Comparison of ENCODE assay signal across 34 mouse cellular contexts in the genomic region with DNA sequence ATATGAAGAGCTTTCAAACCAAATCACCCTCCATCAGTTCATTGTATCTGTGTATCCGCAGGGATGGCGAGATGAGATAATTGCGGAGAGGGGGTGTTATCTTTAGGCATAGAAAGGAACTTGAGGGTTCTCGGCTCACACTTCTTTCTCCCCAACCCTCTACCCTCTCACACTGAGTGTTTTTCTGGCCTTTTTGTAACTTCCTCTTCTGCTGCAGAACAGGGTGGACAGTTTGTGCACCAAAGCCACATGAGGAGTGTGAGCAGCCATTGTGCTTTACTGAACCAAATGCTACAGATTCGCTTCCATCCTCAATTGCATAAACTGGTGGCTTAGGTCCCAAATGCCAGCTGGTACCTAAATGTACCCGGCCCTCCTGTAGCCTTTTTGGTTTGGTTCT. TPM values are rescaled to one million over a fixed set of nuclear protein-coding genes. Genes with fewer than 3 reads are reported as not detected.
A peak's percentile ranks its signal among the peaks of the same experiment; 100 is the strongest.
DNase-seq lines count a peak whose midpoint lies in the region; ATAC-seq and TF ChIP-seq lines count a peak whose summit lies in the region.
"Had no signal": no experiment of that assay in that cellular context is flagged by ENCODE, and none has a peak within 500 bp of the region (broad histone marks: within the 10 kb centered on the region; RNA-seq: fewer than 3 reads in every experiment).

No protein-coding gene starts in this region.

- H3K9me3 ChIP-seq in MEL (replicated peaks; ENCODE audit: insufficient read depth, low read length) = no peaks in the 10 kb centered on the region
- H3K9me3 ChIP-seq in intestine, embryonic 16.5 days (ENCODE audit: control insufficient read depth, low read length) = no peaks in the 10 kb centered on the region
- H3K9me3 ChIP-seq: embryonic facial prominence, embryonic 10.5 days; embryonic facial prominence, embryonic 13.5 days; forebrain, embryonic 13.5 days; heart, embryonic 12.5 days; heart, embryonic 15.5 days; hindbrain, embryonic 12.5 days; hindbrain, embryonic 15.5 days had no signal

- peak; percentile 17 for DNase-seq in MEL (ENCODE audit: low read depth, low spot score)
- no peak for DNase-seq in left cerebral cortex, postnatal 14 days (ENCODE audit: low spot score in 2 of 2)
- DNase-seq in right cerebral cortex, postnatal 4 days = no peak
- DNase-seq: adrenal gland, postnatal 10 days; B cell, adult 2 months; cerebellum, adult 11 months; cerebellum, adult 2 months; cerebellum, adult 9-11 months; cerebellum, postnatal 25 days; embryo, embryonic 11 days; gastrocnemius, adult 2 months; gastrocnemius, postnatal 14 days; heart, adult 18-20 months; heart, postnatal 14 days; heart, postnatal 4 days; kidney, adult 11 months had no signal

- no peak for TF ChIP-seq RAD21 in MEL (IDR thresholded peaks at IDR 0.05; ENCODE audit: low read depth, low read length)

- TF ChIP-seq POLR2A in MEL (IDR thresholded peaks at IDR 0.05; ENCODE audit: control insufficient read depth in 1 of 2, insufficient read depth in 1 of 2, low read depth in 1 of 2, low read length in 2 of 2, poor library complexity in 1 of 2) = no peak

- no peaks in the 10 kb centered on the region for H3K79me2 ChIP-seq in MEL (ENCODE audit: control insufficient read depth, insufficient read depth, low read length, poor library complexity)

- H3K27me3 ChIP-seq in MEL (ENCODE audit: control insufficient read depth in 1 of 2, insufficient read depth in 2 of 2, low read length in 2 of 2) = no peaks in the 10 kb centered on the region
- no peaks in the 10 kb centered on the region for H3K27me3 ChIP-seq in intestine, embryonic 16.5 days (replicated peaks; ENCODE audit: control insufficient read depth, insufficient read depth, low read length)
- H3K27me3 ChIP-seq: embryonic facial prominence, embryonic 13.5 days; forebrain, embryonic 13.5 days; heart, embryonic 12.5 days; heart, embryonic 15.5 days; hindbrain, embryonic 12.5 days; hindbrain, embryonic 15.5 days; Patski had no signal

- no peak for TF ChIP-seq CTCF in MEL (IDR thresholded peaks at IDR 0.05 in 2 of 3, conservative IDR thresholded peaks at IDR 0.05 in 1 of 3; ENCODE audit: control insufficient read depth in 1 of 3, insufficient read depth in 1 of 3, low read depth in 2 of 3, low read length in 3 of 3, poor library complexity in 1 of 3, severe bottlenecking in 1 of 3)

- no peak overlapping the region for H3K9ac ChIP-seq in MEL (ENCODE audit: control insufficient read depth, low read depth, low read length, poor library complexity, severe bottlenecking)
- no peak overlapping the region for H3K9ac ChIP-seq in intestine, embryonic 16.5 days (ENCODE audit: low read depth, low read length)
- H3K9ac ChIP-seq: embryonic facial prominence, embryonic 13.5 days; forebrain, embryonic 13.5 days; heart, embryonic 12.5 days; heart, embryonic 15.5 days; hindbrain, embryonic 12.5 days; hindbrain, embryonic 15.5 days had no signal

- H3K36me3 ChIP-seq in MEL (ENCODE audit: control insufficient read depth in 1 of 2, insufficient read depth in 2 of 2, low read length in 2 of 2) = no peaks in the 10 kb centered on the region
- H3K36me3 ChIP-seq in intestine, embryonic 16.5 days (ENCODE audit: control insufficient read depth, insufficient read depth, low read length) = no peaks in the 10 kb centered on the region
- H3K36me3 ChIP-seq: embryonic facial prominence, embryonic 10.5 days; embryonic facial prominence, embryonic 13.5 days; heart, embryonic 12.5 days; heart, embryonic 15.5 days; hindbrain, embryonic 12.5 days; hindbrain, embryonic 15.5 days had no signal

- peak; percentile 70 for ATAC-seq in granulocyte monocyte progenitor cell, adult 5-6 weeks (replicated peaks; ENCODE audit: poor library complexity, severe bottlenecking)
- ATAC-seq in megakaryocyte progenitor cell, adult 5-6 weeks (replicated peaks; ENCODE audit: poor library complexity) = peak; percentile 73
- no peak for ATAC-seq in intestine, embryonic 16.5 days
- ATAC-seq: forebrain, embryonic 13.5 days; forebrain, embryonic 16.5 days; Patski had no signal

- intact Hi-C loops in left cerebral cortex, postnatal 14 days (cut with DNase I) = loop anchor here (5.0 to 10.0 kb wide), 2 partner anchors 184 to 301 kb away; no protein-coding TSS in a partner anchor

- TF ChIP-seq EP300 in MEL (IDR thresholded peaks at IDR 0.05; ENCODE audit: low read depth in 1 of 2, low read length in 2 of 2) = no peak

- H3K4me3 ChIP-seq in MEL (ENCODE audit: control insufficient read depth in 1 of 2, insufficient read depth in 1 of 2, low read depth in 2 of 2, low read length in 2 of 2) = no peak overlapping the region
- H3K4me3 ChIP-seq in intestine, embryonic 16.5 days (ENCODE audit: low read length) = no peak overlapping the region
- H3K4me3 ChIP-seq: embryonic facial prominence, embryonic 10.5 days; embryonic facial prominence, embryonic 13.5 days; erythroblast, embryonic 14.5 days; forebrain, embryonic 13.5 days; gastrocnemius, adult 2 months; heart, embryonic 12.5 days; heart, embryonic 15.5 days; hindbrain, embryonic 12.5 days; hindbrain, embryonic 15.5 days had no signal

- no peak overlapping the region for H3K27ac ChIP-seq in MEL (ENCODE audit: control insufficient read depth, low read depth, low read length)
- no peak overlapping the region for H3K27ac ChIP-seq in intestine, embryonic 16.5 days (ENCODE audit: low read length)
- H3K27ac ChIP-seq: embryonic facial prominence, embryonic 10.5 days; embryonic facial prominence, embryonic 13.5 days; forebrain, embryonic 13.5 days; gastrocnemius, adult 2 months; heart, embryonic 15.5 days; hindbrain, embryonic 12.5 days; hindbrain, embryonic 15.5 days had no signal

- H3K4me2 ChIP-seq in intestine, embryonic 16.5 days (ENCODE audit: low read depth, low read length) = no peak overlapping the region
- H3K4me2 ChIP-seq: embryonic facial prominence, embryonic 13.5 days; forebrain, embryonic 13.5 days; heart, embryonic 12.5 days; heart, embryonic 15.5 days; hindbrain, embryonic 12.5 days; hindbrain, embryonic 15.5 days had no signal

- WGBS in intestine, embryonic 16.5 days = 89% methylated on average over 6 of the region's 6 CpGs

- H3K4me1 ChIP-seq in MEL (ENCODE audit: control insufficient read depth in 1 of 2, insufficient read depth in 2 of 2, low read length in 2 of 2) = 0 out of 4 replicates have a peak, but pooled peaks cover 0 to 3% of the 10 kb centered on the region in 2 experiments
- H3K4me1 ChIP-seq in intestine, embryonic 16.5 days (ENCODE audit: control insufficient read depth, insufficient read depth, low read length) = no peaks in the 10 kb centered on the region
- H3K4me1 ChIP-seq: embryonic facial prominence, embryonic 10.5 days; embryonic facial prominence, embryonic 13.5 days; forebrain, embryonic 13.5 days; heart, embryonic 12.5 days; heart, embryonic 15.5 days; hindbrain, embryonic 12.5 days; hindbrain, embryonic 15.5 days had no signal

TF ChIP-seq in MEL, 35 proteins besides CTCF, POLR2A, EP300 and RAD21:
- TF ChIP-seq ELF1 (IDR thresholded peaks at IDR 0.05; ENCODE audit: low read depth, low read length) (no peak), HCFC1 (IDR thresholded peaks at IDR 0.05; ENCODE audit: low read depth, low read length) (no peak), MAFK (IDR thresholded peaks at IDR 0.05; ENCODE audit: borderline replicate concordance, low read depth, low read length) (no peak), BHLHE40 (IDR thresholded peaks at IDR 0.05; ENCODE audit: borderline replicate concordance, low read depth, low read length) (no peak), CHD1 (IDR thresholded peaks at IDR 0.05; ENCODE audit: low read depth, low read length) (no peak), POLR2AphosphoS2 (IDR thresholded peaks at IDR 0.05; ENCODE audit: low read length) (no peak), GATA1 (IDR thresholded peaks at IDR 0.05; ENCODE audit: low read depth, low read length) (no peak), MAZ (IDR thresholded peaks at IDR 0.05; ENCODE audit: low read depth, low read length) (no peak), SMC3 (IDR thresholded peaks at IDR 0.05; ENCODE audit: low read depth, low read length) (no peak), MYC (IDR thresholded peaks at IDR 0.05; ENCODE audit: low read depth, low read length) (no peak), UBTF (IDR thresholded peaks at IDR 0.05; ENCODE audit: borderline replicate concordance, insufficient read depth, low read depth, low read length) (no peak), MEF2A (IDR thresholded peaks at IDR 0.05; ENCODE audit: extremely low read depth, insufficient replicate concordance, low read depth, low read length, poor library complexity, severe bottlenecking) (no peak), KAT2A (conservative IDR thresholded peaks at IDR 0.05; ENCODE audit: low read depth, low read length) (no peak), JUND (IDR thresholded peaks at IDR 0.05; ENCODE audit: low read depth, low read length) (no peak), ZNF384 (IDR thresholded peaks at IDR 0.05; ENCODE audit: low read depth, low read length) (no peak)

RNA-seq across cellular contexts. Expression of a gene that starts 13.7 kb away (rescaled TPM):
- total RNA-seq in MEL (2012; rRNA removed) = not detected in 2 replicates
- polyA plus RNA-seq in MEL (2012; ENCODE audit: insufficient read depth in 1 of 2, insufficient read length in 2 of 2, low read depth in 1 of 2, low replicate concordance in 2 of 2, missing spikeins in 1 of 2) = not detected
- 6.4 and 7.1 TPM in 2 replicates for total RNA-seq in granulocyte monocyte progenitor cell, adult 5-6 weeks (2014; fragmentation: Nextera tagmentation)
- 4.9 and 8.6 TPM in 2 replicates for total RNA-seq in granulocyte monocyte progenitor cell, adult 5-6 weeks (2017)
- 10.3 and 11.3 TPM in 2 replicates for total RNA-seq in megakaryocyte progenitor cell, adult 5-6 weeks (2015)
- 3.1 and 4.4 TPM in 2 replicates for total RNA-seq in megakaryocyte progenitor cell, adult 5-6 weeks (2017)
- 0.77 and 1.1 TPM in 2 replicates for polyA plus RNA-seq in intestine, embryonic 16.5 days (2015; fragmentation: Nextera tagmentation; extraction: Ambion mirVana)
- total RNA-seq in left cerebral cortex, postnatal 14 days (2021) = under 1 TPM; 0.19 to 0.24 TPM
- polyA plus RNA-seq: cerebellum, adult 2 months; cortical plate, adult 2 months; erythroblast, embryonic 14.5 days had no signal

RNA-seq across cellular contexts. Expression of a gene that starts 34.1 kb away (rescaled TPM):
- not detected in 2 replicates for total RNA-seq in MEL (2012; rRNA removed)
- polyA plus RNA-seq in MEL (2012; ENCODE audit: insufficient read depth in 1 of 2, insufficient read length in 2 of 2, low read depth in 1 of 2, low replicate concordance in 2 of 2, missing spikeins in 1 of 2) = not detected
- not detected in 2 replicates for total RNA-seq in granulocyte monocyte progenitor cell, adult 5-6 weeks (2014; fragmentation: Nextera tagmentation)
- total RNA-seq in granulocyte monocyte progenitor cell, adult 5-6 weeks (2017) = not detected in 2 replicates
- 0.02 TPM in 1 of 2 replicates, not detected in the other for total RNA-seq in megakaryocyte progenitor cell, adult 5-6 weeks (2015)
- total RNA-seq in megakaryocyte progenitor cell, adult 5-6 weeks (2017) = 0.03 TPM in 1 of 2 replicates, not detected in the other
- polyA plus RNA-seq in intestine, embryonic 16.5 days (2015; fragmentation: Nextera tagmentation; extraction: Ambion mirVana) = 0.56 and 0.92 TPM in 2 replicates
- total RNA-seq in left cerebral cortex, postnatal 14 days (2021) = under 1 TPM in 1 of 2 experiments, not detected in 1; 0.24 TPM
- total RNA-seq: adrenal gland, adult 18-20 months; adrenal gland, postnatal 10 days; adrenal gland, postnatal 4 days; gastrocnemius, adult 2 months; gastrocnemius, postnatal 14 days; gastrocnemius, postnatal 4 days; heart, adult 18-20 months; heart, postnatal 14 days; heart, postnatal 4 days had no signal
- polyA plus RNA-seq: cerebellum, adult 2 months; cortical plate, adult 2 months; embryonic facial prominence, embryonic 10.5 days; embryonic facial prominence, embryonic 13.5 days; erythroblast, embryonic 14.5 days; forebrain, embryonic 13.5 days; forebrain, embryonic 16.5 days; heart, embryonic 12.5 days; heart, embryonic 15.5 days; hindbrain, embryonic 12.5 days; hindbrain, embryonic 15.5 days; intestine, embryonic 14.5 days; Patski had no signal
